Mouse (Mus musculus): ENCODE measurements around the gene Dennd2c. TPM values are rescaled to one million over a fixed set of nuclear protein-coding genes. Genes with fewer than 3 reads are reported as not detected.
A peak's percentile ranks its signal among the peaks of the same experiment; 100 is the strongest.

Gene Dennd2c
- total RNA-seq (2015; ENCODE audit: low replicate concordance) (141 and 144 TPM in 2 replicates), total RNA-seq (2017; ENCODE audit: low replicate concordance) (178 and 191 TPM in 2 replicates)

GRCm38 (mm10) chr3:103102454-103103390 is at the start of gene Dennd2c:
Gene Dennd2c (plus strand): TSS chr3:103102604.
- ATAC-seq (replicated peaks; ENCODE audit: low FRiP score, poor library complexity, severe bottlenecking): peak; percentile 93

DNA sequence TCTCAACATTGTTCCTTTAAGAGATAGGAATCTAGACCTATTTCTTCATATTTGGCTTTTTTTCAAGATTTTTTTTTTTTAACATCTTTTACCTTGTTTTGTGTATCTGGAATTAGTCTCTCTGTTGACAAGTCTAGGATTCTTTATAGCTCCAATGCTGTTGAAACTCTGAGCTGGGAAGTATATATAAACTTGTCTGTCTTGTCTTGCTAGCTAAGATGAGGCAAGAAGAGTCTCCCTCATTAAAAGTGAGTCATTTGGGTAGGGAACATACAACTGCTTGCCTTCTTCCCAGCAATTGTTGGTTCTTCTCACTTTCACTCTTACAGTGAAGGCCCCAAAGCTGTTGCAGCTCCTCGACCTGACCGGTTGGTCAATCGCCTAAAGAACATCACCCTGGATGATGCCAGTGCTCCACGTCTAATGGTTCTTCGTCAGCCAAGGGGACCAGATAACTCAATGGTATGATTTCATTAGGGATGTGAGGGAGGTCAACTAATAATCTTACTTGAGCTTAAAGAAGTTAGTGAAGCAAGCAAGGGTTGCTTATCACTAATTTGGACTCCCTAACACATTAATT is 46.3 kb upstream of the Dennd2c start:
- no peak for ATAC-seq (replicated peaks; ENCODE audit: low FRiP score, poor library complexity, severe bottlenecking)

GRCm38 (mm10) chr3:103057752-103058151 is 44.7 kb upstream of the Dennd2c start:
- ATAC-seq (replicated peaks; ENCODE audit: low FRiP score, poor library complexity, severe bottlenecking): no peak

GRCm38 (mm10) chr3:103058207-103059157 is 43.9 kb upstream of the Dennd2c start, which contains the start of gene Nras:
Gene Nras (plus strand): TSS chr3:103058285.
- peak; percentile 100 for ATAC-seq (replicated peaks; ENCODE audit: low FRiP score, poor library complexity, severe bottlenecking)

GRCm38 (mm10) chr3:103066927-103067326 is 35.5 kb upstream of the Dennd2c start:
- no peak for ATAC-seq (replicated peaks; ENCODE audit: low FRiP score, poor library complexity, severe bottlenecking)

DNA sequence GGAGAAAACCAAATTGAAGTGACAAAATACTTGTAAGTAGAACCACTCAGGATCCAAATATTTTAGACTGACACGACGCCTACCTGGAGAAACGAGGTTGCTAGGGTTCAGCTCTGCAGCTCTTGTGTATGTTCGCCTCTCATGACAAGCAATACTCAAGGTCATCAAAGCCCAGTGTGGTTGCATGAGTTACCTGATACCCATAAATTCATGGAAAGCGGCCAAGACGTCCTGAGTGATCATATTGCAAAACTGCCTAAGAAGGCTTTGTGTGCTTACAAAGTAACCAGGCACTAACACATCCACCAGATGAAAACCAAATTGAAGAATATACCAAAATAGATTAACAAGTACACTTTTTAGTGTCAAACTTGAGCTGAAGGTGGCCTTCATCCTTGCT is 33.4 kb upstream of the Dennd2c start:
- ATAC-seq (replicated peaks; ENCODE audit: low FRiP score, poor library complexity, severe bottlenecking): no peak

DNA sequence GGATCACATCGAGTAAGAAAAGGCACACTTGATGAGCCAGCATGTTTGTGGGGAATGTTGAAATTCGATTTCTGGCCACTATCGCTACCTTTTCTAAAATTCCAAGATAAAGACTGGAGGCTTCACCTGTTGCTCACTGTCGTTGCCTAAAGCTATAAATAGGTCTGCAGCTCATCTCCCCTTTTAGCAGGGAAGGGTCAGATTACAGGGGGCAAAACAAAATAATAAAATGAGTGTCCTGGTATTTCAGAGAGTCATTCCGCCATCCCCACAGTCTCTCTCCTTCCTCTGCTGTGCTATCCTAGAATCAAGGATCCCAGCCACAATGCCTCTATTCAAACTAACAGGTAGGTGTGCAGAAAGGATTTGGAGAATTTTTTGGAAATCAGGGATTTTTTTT is 28.6 kb upstream of the Dennd2c start, which contains the start of gene Ampd1:
Gene Ampd1 (plus strand): TSS at position 244 of the 400 bp plus-strand sequence.
- no peak for ATAC-seq (replicated peaks; ENCODE audit: low FRiP score, poor library complexity, severe bottlenecking)

GRCm38 (mm10) chr3:103075871-103076270 is 26.5 kb upstream of the Dennd2c start:
- ATAC-seq (replicated peaks; ENCODE audit: low FRiP score, poor library complexity, severe bottlenecking): no peak

GRCm38 (mm10) chr3:103076476-103076875 is 25.9 kb upstream of the Dennd2c start:
- no peak for ATAC-seq (replicated peaks; ENCODE audit: low FRiP score, poor library complexity, severe bottlenecking)

- ATAC-seq (replicated peaks; ENCODE audit: low FRiP score, poor library complexity, severe bottlenecking): no peak
These were observed 23.1 kb upstream of the Dennd2c start for GRCm38 (mm10) chr3:103079301-103079700.

DNA sequence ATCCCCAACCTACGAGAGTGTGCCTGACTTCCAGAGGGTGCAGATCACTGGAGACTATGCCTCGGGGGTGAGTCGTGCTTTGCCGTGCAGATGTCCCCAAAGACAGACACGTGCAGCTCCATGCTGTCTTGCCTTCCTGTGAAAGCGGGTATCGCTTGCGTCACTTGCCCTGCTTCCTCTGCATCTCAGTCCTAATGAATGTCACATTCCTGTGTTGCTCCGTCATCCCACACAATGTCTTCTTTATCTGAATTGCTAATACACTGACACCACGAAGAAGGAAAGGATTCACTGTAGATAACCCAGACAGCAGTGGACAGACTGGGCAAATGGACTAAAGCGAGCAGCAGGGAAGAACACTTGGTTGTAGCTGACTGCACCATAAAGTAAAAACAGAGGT is 21.4 kb upstream of the Dennd2c start:
- ATAC-seq (replicated peaks; ENCODE audit: low FRiP score, poor library complexity, severe bottlenecking): no peak

GRCm38 (mm10) chr3:103081861-103082453 is 20.4 kb upstream of the Dennd2c start:
- no peak for ATAC-seq (replicated peaks; ENCODE audit: low FRiP score, poor library complexity, severe bottlenecking)

DNA sequence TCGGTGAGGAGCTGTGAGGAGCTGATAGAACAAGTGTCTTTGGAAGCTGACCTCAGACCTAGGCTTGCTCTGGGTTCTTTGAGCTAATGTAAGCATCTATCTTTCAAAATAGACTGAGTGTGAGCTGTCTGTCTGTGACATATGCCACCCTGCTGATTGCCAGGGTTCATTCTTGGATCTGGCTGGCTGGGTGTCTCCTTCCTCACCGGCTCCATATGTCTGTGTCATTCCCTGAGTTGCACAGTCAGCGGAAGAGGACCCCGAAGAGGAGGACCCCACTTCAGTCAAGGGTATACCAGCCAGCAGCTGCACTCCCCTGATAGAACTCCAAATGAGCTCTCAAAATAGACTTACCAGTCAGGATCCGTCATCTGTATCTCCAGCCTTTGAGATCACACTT is 19.6 kb upstream of the Dennd2c start:
- ATAC-seq (replicated peaks; ENCODE audit: low FRiP score, poor library complexity, severe bottlenecking): no peak

GRCm38 (mm10) chr3:103085986-103086385 is 16.4 kb upstream of the Dennd2c start:
- no peak for ATAC-seq (replicated peaks; ENCODE audit: low FRiP score, poor library complexity, severe bottlenecking)

DNA sequence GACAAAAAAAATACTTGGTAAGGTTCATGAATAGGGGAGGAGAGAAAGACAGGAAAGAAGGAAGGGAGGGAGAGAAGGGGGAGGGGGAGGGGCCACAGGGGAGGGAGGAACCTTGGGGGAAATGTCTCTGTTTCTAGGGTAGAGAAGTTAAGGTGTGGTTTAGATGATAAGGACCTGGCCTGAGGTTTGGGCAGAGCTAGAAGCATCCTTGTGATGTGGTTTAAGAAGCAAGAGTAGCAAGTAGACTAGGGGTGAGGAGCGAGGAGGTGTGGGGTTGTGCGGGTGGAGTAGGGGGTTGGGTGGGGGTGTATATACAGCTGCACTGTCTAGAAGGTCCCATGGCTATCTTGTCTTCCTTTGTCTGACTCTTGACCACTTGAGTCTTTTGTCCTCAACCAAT is 10.7 kb upstream of the Dennd2c start:
- no peak for ATAC-seq (replicated peaks; ENCODE audit: low FRiP score, poor library complexity, severe bottlenecking)

DNA sequence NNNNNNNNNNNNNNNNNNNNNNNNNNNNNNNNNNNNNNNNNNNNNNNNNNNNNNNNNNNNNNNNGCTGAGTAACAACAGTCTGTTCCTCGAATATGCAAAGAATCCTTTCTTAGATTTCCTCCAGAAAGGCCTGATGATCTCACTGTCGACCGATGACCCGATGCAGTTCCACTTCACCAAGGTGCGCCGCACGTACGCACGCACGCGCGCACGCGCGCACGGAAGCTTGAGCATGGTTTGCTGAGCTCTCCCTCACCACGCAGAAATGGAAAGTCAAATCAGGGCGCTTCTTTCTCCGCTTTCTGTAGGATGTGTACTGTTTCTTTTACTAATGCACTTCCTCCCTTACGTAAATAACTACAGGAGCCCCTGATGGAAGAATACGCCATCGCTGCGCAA is 3.7 kb upstream of the Dennd2c start:
- ATAC-seq (replicated peaks; ENCODE audit: low FRiP score, poor library complexity, severe bottlenecking): no peak

- ATAC-seq (replicated peaks; ENCODE audit: low FRiP score, poor library complexity, severe bottlenecking): no peak
These were observed 2.7 kb upstream of the Dennd2c start for GRCm38 (mm10) chr3:103099667-103100066.

DNA sequence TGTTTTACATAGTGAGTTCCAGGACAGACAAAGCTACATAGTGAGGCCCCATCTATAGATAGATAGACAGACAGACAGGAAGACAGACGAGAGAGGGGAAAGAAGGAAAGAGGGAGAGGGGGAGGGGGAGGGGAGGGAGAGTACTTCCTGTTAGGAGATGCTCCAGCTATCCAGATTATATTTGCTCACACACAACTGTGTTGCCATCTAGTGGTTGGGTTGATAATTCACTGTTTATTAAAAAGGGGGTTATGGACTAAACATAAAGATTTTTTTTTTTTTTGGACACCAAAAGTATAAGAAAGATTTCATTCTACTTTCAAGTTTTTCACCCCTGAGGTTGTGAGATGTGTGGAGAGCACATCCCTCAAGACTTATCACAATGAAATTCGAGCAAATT is 1.7 kb upstream of the Dennd2c start:
- no peak for ATAC-seq (replicated peaks; ENCODE audit: low FRiP score, poor library complexity, severe bottlenecking)

DNA sequence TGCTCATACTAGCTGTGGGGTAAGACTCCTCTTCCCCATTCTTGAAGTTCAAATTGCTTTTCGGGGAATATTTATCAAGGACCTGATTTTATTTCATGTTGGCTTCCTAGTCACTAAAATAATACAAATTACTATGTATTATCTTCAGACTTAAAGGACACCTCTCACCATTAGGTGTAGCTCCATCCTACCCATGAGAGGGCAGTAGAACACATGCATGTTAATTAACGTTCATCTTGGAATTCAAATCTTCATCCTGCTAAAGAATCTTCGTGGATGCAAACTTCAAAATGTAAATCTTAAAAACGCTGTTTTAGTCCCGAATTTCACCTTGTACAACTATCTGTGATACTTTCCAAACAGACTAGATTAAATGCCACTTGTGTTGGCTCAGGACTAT is 1.2 kb upstream of the Dennd2c start:
- no peak for ATAC-seq (replicated peaks; ENCODE audit: low FRiP score, poor library complexity, severe bottlenecking)

Measured in erythroblast, adult 5-6 weeks (primary cell).